Mouse (Mus musculus) T-cell, adult 2 months (primary cell): Measurements from ENCODE around the gene Rpl41.
A peak's percentile ranks its signal among the peaks of the same experiment; 100 is the strongest.
"Not testable (repeated sequence)": the region's sequence is repeated elsewhere in the genome, so short reads cannot be mapped to it uniquely, and the experiment has no call there.

Experiments used
- DNase-seq: peaks from one replicate; pipeline ENCODE4 v3.0.0; 2022; ENCODE audit warnings: low spot score

The Rpl41 gene

DNA sequence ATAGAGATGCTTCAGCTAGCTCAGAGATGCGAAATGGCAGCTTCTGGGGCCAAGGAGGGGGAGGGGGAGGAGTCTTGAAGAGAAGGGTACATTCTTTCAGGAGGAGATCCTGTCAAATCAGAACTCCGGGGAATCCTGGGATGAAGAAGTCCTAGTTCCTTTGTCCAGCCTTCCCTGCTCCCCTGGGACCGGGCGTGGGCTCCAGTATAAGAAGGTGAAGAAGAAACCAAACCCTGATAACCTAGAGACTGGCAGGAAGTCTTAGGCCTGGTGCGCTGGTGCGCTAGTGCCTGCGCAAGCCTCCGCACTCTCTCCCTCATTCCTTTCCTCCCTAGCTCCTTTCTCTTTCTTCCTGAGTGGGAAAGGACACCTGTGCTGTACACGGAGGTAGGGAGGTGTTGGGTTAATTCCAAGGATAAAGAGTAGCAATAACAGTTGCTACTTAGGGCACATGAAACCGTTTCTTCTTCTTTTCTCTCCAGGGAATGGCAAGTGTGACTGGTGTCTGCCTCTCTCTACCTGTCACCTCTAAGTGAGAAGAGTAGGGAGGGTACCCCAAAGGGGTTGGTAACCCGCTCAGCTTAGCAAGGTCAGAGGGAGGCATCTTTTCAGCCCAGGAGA, 24.9 kb downstream of the Rpl41 start:
- peak; percentile 29 for DNase-seq

DNA sequence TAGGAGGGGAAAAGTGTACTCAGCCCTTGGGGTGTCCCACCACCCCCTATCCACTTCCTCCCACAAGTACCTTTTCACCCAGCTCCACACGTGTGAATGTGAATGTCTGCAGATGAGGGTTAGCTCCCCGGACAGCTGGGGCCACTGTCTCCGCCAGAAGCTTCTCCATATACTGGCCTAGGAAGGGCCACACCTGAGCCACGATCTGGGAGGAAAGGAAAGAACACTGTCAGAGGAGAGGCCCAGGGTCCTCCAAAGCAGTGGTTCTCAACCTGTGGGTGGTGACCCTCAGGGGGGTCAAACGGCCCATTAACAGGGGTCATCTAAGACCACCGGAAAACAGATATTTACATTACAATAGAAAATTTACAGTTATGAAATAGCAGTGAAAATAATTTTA, 26.8 kb downstream of the Rpl41 start:
- no peak for DNase-seq

DNA sequence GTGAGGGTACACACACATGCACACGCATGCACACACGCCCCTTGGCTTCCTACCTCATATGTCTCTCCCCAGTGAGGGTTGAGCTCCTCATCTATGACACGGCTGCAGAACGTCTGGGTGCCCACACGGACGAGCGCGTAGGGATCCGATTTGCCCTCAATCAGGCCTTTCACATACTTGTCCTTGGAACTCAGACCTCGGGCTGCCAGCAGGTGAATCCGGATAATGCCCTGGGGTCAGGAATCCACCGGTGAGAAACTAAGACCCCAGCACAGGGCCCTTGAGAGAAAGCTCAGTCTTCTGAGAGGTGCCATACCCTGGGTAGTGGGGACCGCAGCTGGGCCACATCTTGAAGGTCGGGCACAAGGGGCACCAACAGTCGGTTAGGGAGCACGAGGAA, 28.5 kb downstream of the Rpl41 start:
- DNase-seq: no peak

DNA sequence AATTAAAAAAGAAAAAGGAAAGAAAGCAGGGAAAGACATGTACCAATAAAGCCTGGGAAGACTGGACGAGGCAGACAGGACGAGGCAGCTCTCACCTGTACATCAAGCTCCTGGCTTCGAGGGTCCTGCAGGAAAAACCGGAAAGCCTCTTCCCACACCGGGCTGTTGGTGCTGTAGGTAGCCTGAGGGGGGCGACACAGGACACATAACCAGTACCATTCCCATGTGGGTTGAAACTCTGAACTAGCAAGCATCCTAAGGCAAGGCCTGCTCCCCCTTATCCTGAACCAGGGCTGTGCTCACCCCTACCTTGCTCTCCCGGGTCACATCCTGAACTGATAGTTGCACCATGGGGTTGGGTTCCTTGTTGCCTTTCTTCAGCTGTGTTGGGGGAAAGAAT, 30.3 kb downstream of the Rpl41 start:
- peak; percentile 48 for DNase-seq

DNA sequence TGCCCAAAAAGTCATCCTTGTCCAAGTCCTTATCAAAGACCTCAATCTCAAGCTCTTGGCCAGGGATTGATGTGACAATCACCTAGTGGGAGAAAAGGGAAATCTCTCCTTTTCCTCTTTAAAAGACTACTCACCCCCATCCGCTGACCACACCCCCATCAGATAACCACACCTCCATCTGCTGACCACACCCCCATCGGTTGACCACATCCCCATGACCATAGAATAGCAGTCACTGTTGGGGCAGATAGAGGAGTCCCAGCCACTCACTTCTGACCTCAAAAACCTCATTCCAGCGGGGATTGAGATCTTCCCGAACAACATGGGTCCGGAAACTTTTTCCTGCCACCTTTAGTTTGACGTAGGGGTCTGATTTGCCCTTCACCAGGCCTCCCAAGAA, 32.4 kb downstream of the Rpl41 start:
- DNase-seq: no peak

DNA sequence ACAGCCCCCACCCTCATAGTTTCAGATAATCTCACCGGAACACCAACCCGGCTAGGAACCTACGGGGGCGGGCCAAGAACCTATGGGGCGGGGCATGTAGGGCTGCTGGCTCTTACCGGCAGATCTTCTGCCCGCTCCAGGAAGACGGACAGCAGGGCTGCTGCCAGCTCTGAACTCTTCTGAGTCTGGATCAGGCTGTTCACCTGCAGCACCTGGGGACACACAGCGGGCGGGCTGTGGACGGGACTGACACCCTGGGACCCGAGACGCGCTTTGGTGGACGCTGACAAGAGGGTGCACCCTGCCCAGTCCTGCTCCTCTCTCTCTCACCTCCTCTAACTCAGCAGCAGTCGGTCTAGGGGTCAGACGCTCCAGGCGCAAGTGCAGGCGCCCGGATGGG, 33.1 kb downstream of the Rpl41 start:
- no peak for DNase-seq

DNA sequence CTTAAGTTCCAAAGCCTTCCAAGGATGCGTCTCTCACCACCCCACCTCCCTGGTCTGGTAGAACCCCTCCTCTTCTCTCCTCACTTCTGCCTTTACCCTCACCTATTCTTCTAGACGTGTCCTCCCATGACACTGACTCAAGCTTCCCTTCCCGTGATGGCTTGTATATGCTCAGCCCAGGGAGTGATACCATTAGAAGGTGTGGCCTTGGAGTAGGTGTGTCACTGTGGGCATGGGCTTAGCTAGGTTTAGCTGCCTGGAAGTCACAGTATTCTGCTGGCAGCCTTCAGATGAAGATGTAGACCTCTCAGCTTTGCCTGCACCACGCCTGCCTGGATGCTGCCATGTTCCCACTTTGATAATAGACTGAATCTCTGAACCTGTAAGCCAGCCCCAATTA, 34.1 kb downstream of the Rpl41 start:
- DNase-seq: no peak

DNA sequence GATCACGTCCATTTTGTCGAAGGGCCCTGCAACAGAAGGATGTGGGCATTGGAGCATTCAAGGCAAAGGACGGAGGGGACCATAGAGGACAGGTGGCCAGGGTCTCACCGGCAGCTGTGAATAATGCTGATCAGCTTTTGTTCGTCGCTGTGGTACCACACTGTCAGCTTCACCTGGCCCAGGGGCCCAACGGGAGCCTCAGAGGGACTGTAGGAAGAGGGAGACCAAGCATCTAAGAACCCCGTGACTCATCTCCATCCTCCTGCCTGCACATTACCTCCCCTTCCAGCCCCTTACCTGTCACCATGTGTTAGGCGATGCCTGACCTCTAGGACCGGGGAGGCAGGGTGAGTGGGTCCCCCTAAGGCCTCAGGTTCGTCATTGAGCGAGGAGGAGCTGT, 37.3 kb downstream of the Rpl41 start:
- no peak for DNase-seq

DNA sequence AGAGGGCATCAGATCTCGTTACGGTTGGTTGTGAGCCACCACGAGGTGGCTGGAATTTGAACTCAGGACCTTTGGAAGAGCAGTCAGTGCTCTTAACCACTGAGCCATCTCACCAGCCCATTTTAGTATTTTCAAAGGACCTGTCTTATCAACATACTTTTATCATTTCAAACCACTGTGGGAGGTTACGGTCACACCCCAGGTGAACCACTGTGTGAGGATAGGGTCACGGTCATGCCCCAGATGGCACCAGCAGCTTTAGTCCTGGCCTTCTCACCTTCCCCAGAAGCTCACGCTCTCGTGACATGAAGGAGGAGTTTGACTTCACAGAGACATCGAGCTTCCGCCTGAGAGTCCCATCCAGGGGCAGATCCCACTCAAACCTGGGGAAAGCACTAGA, 37.9 kb downstream of the Rpl41 start:
- DNase-seq: no peak

DNA sequence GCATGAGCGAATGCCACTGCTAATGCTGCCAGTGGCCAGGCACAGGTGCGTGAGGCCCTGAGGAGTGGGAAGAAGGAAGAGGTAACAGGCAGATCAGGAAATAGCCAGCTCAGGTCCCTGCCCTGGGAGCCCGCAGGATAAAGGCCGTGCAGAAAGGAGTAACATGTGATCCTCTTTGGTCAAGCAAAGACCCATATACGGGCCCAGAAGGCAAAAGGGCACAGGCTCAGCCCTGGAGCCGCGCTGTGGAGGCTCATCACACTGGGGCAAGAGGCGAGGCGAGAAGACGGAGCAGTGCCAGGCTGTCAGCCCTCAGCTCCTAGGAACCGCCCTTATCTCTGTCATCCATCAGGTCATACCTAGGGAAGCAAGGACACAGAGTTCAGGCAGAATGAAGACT, 38.8 kb downstream of the Rpl41 start:
- DNase-seq: no peak

DNA sequence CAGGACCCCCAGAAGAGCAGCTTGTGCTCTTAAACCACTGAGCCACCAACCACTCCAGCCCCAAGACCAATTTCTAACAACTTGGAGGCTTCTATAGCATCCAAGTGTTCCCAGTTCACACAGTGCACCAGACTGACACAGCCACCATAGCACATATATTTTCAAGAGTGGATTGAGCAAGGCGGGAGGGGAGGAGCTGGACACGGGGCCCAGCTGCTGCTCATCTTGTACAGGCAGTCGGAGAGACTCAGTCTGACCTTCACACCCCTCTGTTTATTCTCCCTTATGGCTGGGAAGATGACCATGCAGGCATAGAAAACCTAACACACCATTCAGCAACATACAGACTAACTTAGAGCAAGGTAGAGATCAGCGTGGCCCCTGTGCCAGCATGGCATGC, 39.3 kb downstream of the Rpl41 start:
- DNase-seq: no peak

DNA sequence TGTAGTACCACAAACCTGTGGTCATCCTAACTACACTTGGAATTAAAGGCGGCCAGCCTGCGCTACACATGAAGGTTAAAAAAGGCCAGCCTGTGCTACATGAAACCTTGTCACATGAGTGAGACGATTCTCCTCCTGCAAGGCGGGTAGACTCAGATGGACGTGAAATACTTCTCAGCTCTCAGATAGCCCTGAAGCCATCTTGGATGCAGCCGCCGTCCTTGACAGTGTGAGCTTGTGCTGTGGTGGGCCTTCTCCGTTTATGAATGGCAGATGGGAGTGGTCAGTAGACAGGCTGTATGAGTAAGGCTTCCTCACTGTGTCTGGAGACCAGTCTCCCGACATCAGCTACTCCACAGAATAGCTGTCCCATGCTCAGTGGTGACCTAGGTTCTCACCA, 39.9 kb downstream of the Rpl41 start:
- DNase-seq: no peak

DNA sequence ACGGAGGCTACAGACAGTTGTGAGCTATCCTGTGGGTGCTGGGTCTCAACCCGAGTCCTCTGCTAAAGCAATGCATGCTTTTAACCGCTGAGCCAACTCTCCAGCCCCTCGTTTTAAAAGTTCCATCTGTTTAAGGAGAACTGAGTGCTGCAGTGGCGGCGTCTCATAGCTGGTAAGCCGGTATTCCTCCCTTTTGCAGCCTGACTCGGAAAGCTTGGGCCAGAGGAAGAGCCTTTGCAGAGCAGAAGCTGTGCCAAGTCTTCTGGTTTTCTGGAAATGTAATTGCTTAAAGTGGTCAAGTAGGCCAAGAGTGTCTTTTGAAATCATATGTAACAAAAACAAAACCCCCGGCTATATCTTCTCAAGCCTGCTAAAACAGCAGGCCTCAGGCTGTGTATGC, 40.8 kb downstream of the Rpl41 start:
- DNase-seq: no peak

DNA sequence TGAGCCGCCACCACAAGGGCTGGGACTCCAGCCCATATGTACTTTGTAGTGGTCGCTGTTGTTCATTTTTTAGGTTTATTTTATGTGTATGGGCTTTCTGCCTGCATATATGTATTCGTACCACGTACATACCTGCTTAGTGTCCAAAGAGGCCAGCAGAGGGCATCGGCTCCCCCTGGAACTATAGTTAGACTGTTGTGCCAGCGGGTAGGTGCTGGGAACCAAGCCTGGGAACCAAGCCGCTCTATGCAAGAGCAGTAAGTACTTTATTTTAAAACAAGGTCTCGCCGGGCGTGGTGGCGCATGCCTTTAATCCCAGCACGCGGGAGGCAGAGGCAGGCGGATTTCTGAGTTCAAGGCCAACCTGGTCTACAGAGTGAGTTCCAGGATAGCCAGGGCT, 43.1 kb downstream of the Rpl41 start:
- DNase-seq: no peak

DNA sequence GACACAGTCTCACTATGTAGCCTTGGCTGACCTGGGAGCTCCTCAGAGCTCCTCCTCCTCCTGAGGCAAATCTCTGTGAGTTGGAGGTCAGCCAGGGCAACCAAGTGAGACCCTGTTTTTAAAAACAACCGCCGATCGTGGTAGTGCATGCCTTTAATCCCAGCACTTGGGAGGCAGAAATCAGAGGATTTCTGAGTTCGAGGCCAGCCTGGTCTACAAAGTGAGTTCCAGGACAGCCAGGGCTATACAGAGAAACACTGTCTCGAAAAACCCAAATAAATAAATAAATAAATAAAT, 43.8 kb downstream of the Rpl41 start:
- not testable (repeated sequence) for DNase-seq

DNA sequence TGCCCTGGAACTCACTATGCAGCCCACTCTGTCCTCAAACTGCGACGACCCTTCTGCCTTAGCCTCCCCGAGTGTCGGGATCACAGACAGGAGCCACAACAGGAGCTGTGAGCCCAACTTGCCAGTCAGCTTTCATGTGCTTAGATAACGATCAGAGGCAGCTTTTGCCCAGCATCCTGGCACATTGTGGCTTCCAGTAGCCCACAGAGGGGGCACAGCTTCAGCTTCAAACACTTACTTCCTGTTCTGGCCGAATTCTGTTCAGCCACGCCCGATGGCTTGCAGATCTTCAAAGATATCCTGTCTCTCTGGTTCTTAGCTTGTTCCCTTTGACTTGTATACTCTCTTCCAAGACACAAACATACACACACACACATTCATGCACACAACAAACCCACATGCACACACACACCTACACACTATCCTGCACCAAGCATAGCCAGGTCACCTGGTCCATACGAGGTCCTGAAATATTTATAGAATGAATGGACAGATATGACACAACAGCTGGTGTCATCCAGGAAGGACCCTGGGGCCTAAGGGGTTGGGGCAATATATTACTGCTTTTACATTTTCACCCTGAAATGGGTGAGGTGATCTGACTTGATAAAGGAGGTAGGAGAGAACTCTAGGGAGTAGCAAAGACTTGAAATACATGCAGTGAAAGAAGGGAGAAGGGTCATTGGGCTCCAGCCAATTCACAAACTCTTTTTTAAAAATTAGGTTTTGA, 44.3 kb downstream of the Rpl41 start:
- peak; percentile 73 for DNase-seq

DNA sequence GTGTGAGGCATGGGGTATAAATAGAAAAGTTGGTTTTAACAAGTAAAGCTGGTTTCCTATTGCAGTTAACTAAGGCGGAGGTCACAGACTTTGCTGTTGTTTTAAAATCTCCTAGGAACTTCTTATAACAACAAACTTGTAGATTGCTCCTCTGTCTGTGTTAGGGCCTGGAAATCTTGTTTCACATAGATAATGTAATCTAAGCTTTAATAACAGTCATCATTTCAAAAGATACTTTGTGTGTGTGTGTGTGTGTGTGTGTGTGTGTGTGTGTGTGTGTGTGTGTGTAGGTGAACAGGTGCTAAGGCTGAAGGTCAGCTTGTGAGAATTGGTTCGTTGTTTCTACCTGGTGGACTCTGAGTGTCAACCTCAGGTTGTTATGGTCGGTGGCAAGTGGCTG, 45.1 kb downstream of the Rpl41 start:
- DNase-seq: no peak

DNA sequence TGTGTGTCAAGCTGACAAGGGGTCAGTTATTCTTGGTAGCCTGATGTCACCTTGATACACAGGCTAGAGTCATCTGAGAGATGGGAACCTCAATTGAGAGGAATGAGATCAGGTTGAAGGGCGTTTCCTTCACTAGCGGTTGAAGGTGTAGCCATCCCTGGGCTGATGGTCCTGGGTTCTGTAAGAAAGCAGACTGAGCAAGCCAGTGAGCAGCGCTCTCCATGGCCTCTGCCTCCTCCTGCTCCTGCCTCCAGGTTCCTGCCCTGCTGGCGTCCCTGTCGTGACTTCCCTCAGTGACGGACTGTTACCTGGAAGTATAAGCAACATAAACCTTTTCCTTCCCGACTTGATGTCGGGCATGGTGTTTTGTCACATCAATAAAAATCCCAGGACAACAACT, 45.6 kb downstream of the Rpl41 start:
- DNase-seq: no peak

DNA sequence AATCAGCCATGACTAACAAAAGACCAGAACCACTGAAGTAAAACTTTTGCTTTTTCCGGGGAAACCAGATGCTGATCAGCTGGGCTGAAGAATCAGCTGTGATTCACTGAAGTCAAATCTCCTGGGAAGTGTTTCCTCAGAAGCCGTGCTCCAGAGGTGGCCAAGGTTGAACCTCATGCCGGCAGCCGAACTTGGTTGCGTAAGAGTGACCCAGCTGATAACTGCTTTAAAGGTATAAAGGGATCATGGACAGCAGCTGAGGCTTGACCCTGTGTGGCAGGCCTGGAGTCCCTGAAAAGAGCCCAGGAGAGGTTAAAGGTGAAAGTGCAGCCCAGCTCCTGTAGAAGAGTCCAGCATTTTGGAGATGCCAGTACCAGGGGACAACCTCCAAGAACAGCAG, 46.8 kb downstream of the Rpl41 start:
- no peak for DNase-seq

DNA sequence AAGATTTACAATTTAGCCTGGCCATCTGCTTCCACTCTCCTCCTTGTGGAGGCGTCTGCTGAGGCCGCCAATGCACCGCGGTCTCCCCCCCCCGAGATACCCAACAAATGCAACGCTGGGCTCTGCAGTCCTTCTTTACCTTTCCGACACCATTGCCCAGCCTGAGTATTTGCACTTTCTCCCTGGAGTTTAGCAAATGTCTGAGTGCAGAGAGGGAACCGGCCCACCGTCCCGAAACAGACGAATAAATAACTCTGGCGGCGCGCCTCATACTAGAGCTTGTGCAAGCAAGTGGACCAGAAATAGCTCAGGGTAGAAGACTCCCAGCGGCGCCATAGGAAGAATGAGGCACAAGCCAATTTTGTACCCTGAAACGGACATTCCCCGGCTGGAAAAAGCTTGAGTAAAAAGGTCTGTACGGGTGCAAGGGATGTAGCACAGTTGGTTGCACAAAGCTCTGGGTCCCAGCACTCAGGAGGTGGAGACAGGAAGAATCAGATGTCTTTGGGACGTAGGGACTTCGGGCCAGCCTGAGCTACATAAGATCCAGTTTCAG, 49.9 kb downstream of the Rpl41 start:
- DNase-seq: peak; percentile 28

DNA sequence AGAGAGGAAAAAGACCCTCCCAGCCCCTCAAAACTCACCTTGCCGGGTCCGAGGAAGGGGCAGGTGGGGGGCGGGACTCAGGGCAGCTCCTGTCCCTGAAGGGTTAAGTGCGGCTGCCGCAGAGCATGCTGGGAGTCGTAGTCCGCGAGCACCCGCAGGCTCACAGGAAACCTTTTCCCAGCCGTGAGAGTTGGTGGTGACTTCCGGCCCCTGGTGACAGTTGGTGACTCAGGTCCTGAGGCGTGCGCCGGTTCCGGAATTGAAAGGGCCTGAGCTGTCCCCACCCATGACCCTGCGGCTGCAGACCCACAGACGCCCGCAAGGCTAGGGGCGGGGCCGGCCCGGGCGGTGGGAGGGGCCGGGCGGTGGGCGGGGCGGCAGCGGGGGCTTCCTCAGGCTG, 50.5 kb downstream of the Rpl41 start, which contains the start of gene Myl6b:
Gene Myl6b, minus strand, starts transcription at position 96 of the 400 bp plus-strand sequence.
- peak; percentile 97 for DNase-seq
